ENCODE assay signal across 14 mouse cellular contexts in genomic region chr11:94054901-94055300, GRCm38 (mm10). TPM values are rescaled to one million over a fixed set of nuclear protein-coding genes. Genes with fewer than 3 reads are reported as not detected.
DNase-seq lines count a peak whose midpoint lies in the region; ATAC-seq lines count a peak whose summit lies in the region.
"Had no signal": no experiment of that assay in that cellular context is flagged by ENCODE, and none has a peak within 500 bp of the region (broad histone marks: within the 10 kb centered on the region; RNA-seq: fewer than 3 reads in every experiment).

No protein-coding gene starts in this region.

- H3K4me1 ChIP-seq in forebrain, embryonic 12.5 days: peaks cover 18% of the 10 kb centered on the region
- H3K4me1 ChIP-seq in forebrain, embryonic 10.5 days: peaks cover 4% of the 10 kb centered on the region; the same call in 1 of the 2 replicates
- H3K4me1 ChIP-seq in midbrain, embryonic 12.5 days: peaks cover 21% of the 10 kb centered on the region
- peaks cover 4% of the 10 kb centered on the region for H3K4me1 ChIP-seq in midbrain, embryonic 11.5 days (ENCODE audit: control insufficient read depth, insufficient read depth, low read length)
- peaks cover 22% of the 10 kb centered on the region for H3K4me1 ChIP-seq in hindbrain, embryonic 15.5 days (replicated peaks)
- H3K4me1 ChIP-seq in neural tube, embryonic 15.5 days: peaks cover 22% of the 10 kb centered on the region
- H3K4me1 ChIP-seq: limb, embryonic 13.5 days had no signal

- H3K9ac ChIP-seq in forebrain, embryonic 12.5 days: no peak overlapping the region
- no peak overlapping the region for H3K9ac ChIP-seq in midbrain, embryonic 12.5 days (replicated peaks)
- H3K9ac ChIP-seq in midbrain, embryonic 11.5 days (ENCODE audit: low read length): no peak overlapping the region
- no peak overlapping the region for H3K9ac ChIP-seq in hindbrain, embryonic 15.5 days
- H3K9ac ChIP-seq in neural tube, embryonic 15.5 days (replicated peaks): no peak overlapping the region
- H3K9ac ChIP-seq: heart, embryonic 13.5 days; limb, embryonic 13.5 days had no signal

- no peak overlapping the region for H3K4me2 ChIP-seq in forebrain, embryonic 12.5 days
- H3K4me2 ChIP-seq in midbrain, embryonic 12.5 days (replicated peaks): no peak overlapping the region
- no peak overlapping the region for H3K4me2 ChIP-seq in midbrain, embryonic 11.5 days
- no peak overlapping the region for H3K4me2 ChIP-seq in hindbrain, embryonic 15.5 days
- H3K4me2 ChIP-seq in neural tube, embryonic 15.5 days: no peak overlapping the region
- H3K4me2 ChIP-seq: heart, embryonic 13.5 days; limb, embryonic 13.5 days had no signal

- 60% methylated on average over 3 of the region's 3 CpGs for WGBS in forebrain, embryonic 12.5 days
- 91% methylated on average over 3 of the region's 3 CpGs for WGBS in forebrain, embryonic 10.5 days
- 64% methylated on average over 3 of the region's 3 CpGs for WGBS in midbrain, embryonic 12.5 days
- WGBS in midbrain, embryonic 11.5 days: 76% methylated on average over 3 of the region's 3 CpGs
- 59% methylated on average over 3 of the region's 3 CpGs for WGBS in hindbrain, embryonic 15.5 days
- WGBS in neural tube, embryonic 15.5 days: 48% methylated on average over 3 of the region's 3 CpGs

- H3K27me3 ChIP-seq in forebrain, embryonic 12.5 days: no peaks in the 10 kb centered on the region
- no peaks in the 10 kb centered on the region for H3K27me3 ChIP-seq in forebrain, embryonic 10.5 days (ENCODE audit: poor library complexity, severe bottlenecking)
- H3K27me3 ChIP-seq in midbrain, embryonic 12.5 days: no peaks in the 10 kb centered on the region
- no peaks in the 10 kb centered on the region for H3K27me3 ChIP-seq in midbrain, embryonic 11.5 days (ENCODE audit: control insufficient read depth, insufficient read depth, low read length)
- no peaks in the 10 kb centered on the region for H3K27me3 ChIP-seq in hindbrain, embryonic 15.5 days
- H3K27me3 ChIP-seq in neural tube, embryonic 15.5 days (replicated peaks): no peaks in the 10 kb centered on the region
- H3K27me3 ChIP-seq: heart, embryonic 13.5 days; limb, embryonic 13.5 days had no signal

- no peak overlapping the region for H3K4me3 ChIP-seq in forebrain, embryonic 12.5 days (replicated peaks)
- H3K4me3 ChIP-seq in forebrain, embryonic 10.5 days: no peak overlapping the region
- H3K4me3 ChIP-seq in midbrain, embryonic 12.5 days: no peak overlapping the region
- no peak overlapping the region for H3K4me3 ChIP-seq in midbrain, embryonic 11.5 days (ENCODE audit: low read depth, low read length)
- no peak overlapping the region for H3K4me3 ChIP-seq in hindbrain, embryonic 15.5 days
- H3K4me3 ChIP-seq in neural tube, embryonic 15.5 days (replicated peaks): no peak overlapping the region
- H3K4me3 ChIP-seq: heart, embryonic 13.5 days; limb, embryonic 13.5 days had no signal

- no peaks in the 10 kb centered on the region for H3K9me3 ChIP-seq in forebrain, embryonic 12.5 days
- H3K9me3 ChIP-seq in forebrain, embryonic 10.5 days: no peaks in the 10 kb centered on the region
- no peaks in the 10 kb centered on the region for H3K9me3 ChIP-seq in midbrain, embryonic 12.5 days
- H3K9me3 ChIP-seq in midbrain, embryonic 11.5 days (ENCODE audit: control insufficient read depth, low read length): no peaks in the 10 kb centered on the region
- no peaks in the 10 kb centered on the region for H3K9me3 ChIP-seq in hindbrain, embryonic 15.5 days
- H3K9me3 ChIP-seq in neural tube, embryonic 15.5 days (replicated peaks): no peaks in the 10 kb centered on the region
- H3K9me3 ChIP-seq: heart, embryonic 13.5 days; limb, embryonic 13.5 days had no signal

- DNase-seq in forebrain, embryonic 10.5 days (ENCODE audit: extremely low spot score, low spot score): no peak
- DNase-seq in midbrain, embryonic 11.5 days (ENCODE audit: low spot score, missing footprints): no peak
- DNase-seq in spleen, postnatal 10 days (ENCODE audit: low spot score in 2 of 2): no peak
- DNase-seq: cerebellum, adult 2 months; gastrocnemius, postnatal 36 days; lung, postnatal 36 days; thymus, postnatal 14 days had no signal

- ATAC-seq in forebrain, embryonic 12.5 days (ENCODE audit: low FRiP score): peak; percentile 69; the same call in 1 of the 2 replicates
- ATAC-seq in midbrain, embryonic 12.5 days (ENCODE audit: low FRiP score, low read depth): 0 out of 2 replicates have a peak, but pooled peaks have one; percentile 47
- no peak for ATAC-seq in midbrain, embryonic 11.5 days (ENCODE audit: low FRiP score)
- no peak for ATAC-seq in hindbrain, embryonic 15.5 days (ENCODE audit: low FRiP score, low read depth)
- peak; percentile 68; the same call in 1 of the 2 replicates for ATAC-seq in neural tube, embryonic 15.5 days (ENCODE audit: low FRiP score)
- no peak for ATAC-seq in megakaryocyte, adult 5-6 weeks (ENCODE audit: poor library complexity, severe bottlenecking)

- H3K36me3 ChIP-seq in forebrain, embryonic 12.5 days (replicated peaks): peaks cover 70% of the 10 kb centered on the region
- peaks cover 95% of the 10 kb centered on the region for H3K36me3 ChIP-seq in forebrain, embryonic 10.5 days (replicated peaks)
- H3K36me3 ChIP-seq in midbrain, embryonic 12.5 days: peaks cover 71% of the 10 kb centered on the region
- H3K36me3 ChIP-seq in midbrain, embryonic 11.5 days (ENCODE audit: control insufficient read depth, insufficient read depth, low read length): peaks cover 17% of the 10 kb centered on the region
- peaks cover 33% of the 10 kb centered on the region for H3K36me3 ChIP-seq in hindbrain, embryonic 15.5 days
- peaks cover 31% of the 10 kb centered on the region; the same call in 1 of the 2 replicates for H3K36me3 ChIP-seq in neural tube, embryonic 15.5 days

- 0 out of 2 replicates have a peak overlapping the region, but pooled peaks have one; percentile 43 for H3K27ac ChIP-seq in forebrain, embryonic 12.5 days
- H3K27ac ChIP-seq in forebrain, embryonic 10.5 days: no peak overlapping the region
- no peak overlapping the region for H3K27ac ChIP-seq in midbrain, embryonic 12.5 days (replicated peaks)
- no peak overlapping the region for H3K27ac ChIP-seq in midbrain, embryonic 11.5 days (ENCODE audit: low read depth, low read length)
- H3K27ac ChIP-seq in hindbrain, embryonic 15.5 days (replicated peaks): peak overlapping the region; percentile 75
- peak overlapping the region; percentile 66 for H3K27ac ChIP-seq in neural tube, embryonic 15.5 days (replicated peaks)
- H3K27ac ChIP-seq: heart, embryonic 13.5 days; limb, embryonic 13.5 days had no signal

RNA-seq across cellular contexts. Expression of gene Spag9, which starts 59.0 kb away (rescaled TPM):
- 124 and 127 TPM in 2 replicates for polyA plus RNA-seq in forebrain, embryonic 12.5 days (2016; fragmentation: Nextera tagmentation; extraction: Ambion mirVana)
- 51.3 and 51.5 TPM in 2 replicates for polyA plus RNA-seq in forebrain, embryonic 10.5 days (2016; fragmentation: Nextera tagmentation; extraction: Ambion mirVana)
- polyA plus RNA-seq in midbrain, embryonic 12.5 days (2016; fragmentation: Nextera tagmentation; extraction: Ambion mirVana): 134 and 147 TPM in 2 replicates
- 107 and 118 TPM in 2 replicates for polyA plus RNA-seq in midbrain, embryonic 11.5 days (2014; fragmentation: Nextera tagmentation; extraction: Ambion mirVana)
- polyA plus RNA-seq in hindbrain, embryonic 15.5 days (2015; fragmentation: Nextera tagmentation; extraction: Ambion mirVana): 77.4 and 89.5 TPM in 2 replicates
- 64.9 and 71.1 TPM in 2 replicates for polyA plus RNA-seq in neural tube, embryonic 15.5 days (2015; fragmentation: Nextera tagmentation; extraction: Ambion mirVana)
- total RNA-seq in megakaryocyte, adult 5-6 weeks (2015): 36.9 and 44.9 TPM in 2 replicates
- 65.2 and 73.2 TPM in 2 replicates for total RNA-seq in megakaryocyte, adult 5-6 weeks (2017)

Comparison
In these comparisons a context has a peak if more than half of its experiments do, and no peak if none do; other contexts are left out.
1. ATAC-seq: peak in forebrain, embryonic 12.5 days (single experiment), midbrain, embryonic 12.5 days (single experiment) and neural tube, embryonic 15.5 days (single experiment); none in midbrain, embryonic 11.5 days (single experiment), hindbrain, embryonic 15.5 days (single experiment) and megakaryocyte, adult 5-6 weeks (single experiment).
2. H3K27ac ChIP-seq: peak in forebrain, embryonic 12.5 days (single experiment), hindbrain, embryonic 15.5 days (single experiment) and neural tube, embryonic 15.5 days (single experiment); none in forebrain, embryonic 10.5 days (single experiment), midbrain, embryonic 12.5 days (single experiment) and midbrain, embryonic 11.5 days (single experiment).